Mouse (Mus musculus) layer of hippocampus, adult 6 months (tissue): ENCODE results near the gene Eno3. TPM values are rescaled to one million over a fixed set of nuclear protein-coding genes. Genes with fewer than 3 reads are reported as not detected.

Source experiments
- long read RNA-seq, 2 experiments: library from polyadenylated mRNA; unstranded; transcript quantifications; one replicate each; pipeline ENCODE4 v2.0.0; 2019 to 2020
- microRNA-seq: library from miRNA; unstranded; fragments of <30 nt; microRNA quantifications from one replicate; pipeline ENCODE4 v1.2.0, GENCODE M21; 2020
- polyA plus RNA-seq: library from polyadenylated mRNA; unstranded; fragments of <200 nt; fragmentation: Nextera tagmentation; gene quantifications from 2 replicates; pipeline ENCODE4 v1.2.3, GENCODE M21; 2021

The Eno3 gene
- 4.7 and 5.0 TPM in 2 replicates for polyA plus RNA-seq
- long read RNA-seq, experiment 1, partial matches to known transcripts = 1 of 14 reads
- long read RNA-seq, experiment 1, other reads (novel, unspliced or antisense) = 12 of 14 reads
- long read RNA-seq, experiment 2, partial matches to known transcripts = 1 of 36 reads
- long read RNA-seq, experiment 2, other reads (novel, unspliced or antisense) = 32 of 36 reads

DNA sequence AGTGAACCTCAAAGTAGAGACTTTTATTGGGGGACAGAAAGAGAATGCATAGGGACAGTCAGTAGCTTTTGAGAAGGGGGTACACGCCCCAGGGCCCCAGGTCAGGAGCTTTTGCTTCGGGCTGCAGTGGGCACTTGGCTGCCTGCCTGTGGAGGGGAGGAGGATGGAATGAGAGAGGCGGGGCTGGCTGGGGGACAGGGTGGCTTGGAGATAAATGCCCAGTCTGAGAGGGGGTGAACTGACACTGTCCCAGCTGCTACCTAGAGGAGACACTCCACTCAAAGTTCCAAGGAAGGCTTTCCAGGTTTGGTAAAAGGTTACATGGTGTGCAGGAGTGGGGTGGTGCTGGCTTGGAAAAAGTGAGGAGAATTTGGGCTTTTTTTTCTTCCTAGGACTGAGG, at the start of gene Eno3:
Eno3 (plus strand) TSS at position 239 of the 400 bp plus-strand sequence.

DNA sequence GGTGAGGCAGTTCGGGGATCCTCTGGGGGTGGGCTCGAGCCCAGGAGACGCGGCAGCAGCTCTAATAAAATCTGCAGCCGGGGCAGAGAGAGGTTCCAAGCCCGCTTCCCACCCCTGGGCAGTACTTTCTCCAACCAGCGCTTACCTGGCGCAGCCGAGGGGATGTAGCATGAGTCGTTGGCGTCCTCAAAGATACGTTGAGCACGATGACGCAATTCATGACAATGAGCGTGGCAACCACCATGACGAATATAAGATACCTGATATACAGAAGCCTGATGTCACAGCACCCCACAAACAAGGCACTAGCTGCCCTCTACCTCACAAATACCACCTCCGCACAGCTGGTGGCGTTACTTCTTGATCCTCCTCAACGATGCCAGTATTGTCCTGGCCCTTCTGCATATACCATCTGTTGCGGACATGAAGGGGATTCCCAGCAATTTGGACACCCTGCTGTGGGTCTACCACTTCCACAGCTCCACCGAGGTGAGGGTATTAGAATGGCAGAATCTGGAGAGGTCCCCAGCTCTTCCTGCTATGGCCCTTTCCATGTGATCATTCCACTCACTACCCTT, 41.4 kb upstream of the Eno3 start, which contains the start of gene 4930544D05Rik:
4930544D05Rik (plus strand) TSS at position 333 of the 578 bp plus-strand sequence.

DNA sequence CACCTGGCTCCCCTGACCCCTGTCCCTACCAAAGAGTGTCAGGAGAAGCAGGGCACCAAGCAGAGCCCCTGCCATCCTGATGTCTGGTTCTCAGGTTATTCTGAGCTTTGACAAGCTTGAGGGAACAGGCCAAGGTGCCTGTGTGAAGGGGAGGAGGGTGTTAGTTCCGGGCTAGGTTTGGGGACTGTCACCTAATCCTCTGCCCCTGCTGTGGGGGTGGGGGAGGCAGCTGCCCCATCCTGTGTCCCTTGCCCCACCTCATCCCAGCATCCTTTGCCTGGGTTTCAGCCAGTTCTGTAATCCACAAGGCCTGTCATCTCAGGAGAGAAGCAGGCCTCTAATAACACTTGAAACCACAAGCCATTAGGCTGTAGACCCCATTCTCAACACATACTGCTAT, 37.9 kb upstream of the Eno3 start, which contains the start of gene Chrne:
Chrne (minus strand) TSS at position 116 of the 400 bp plus-strand sequence.

DNA sequence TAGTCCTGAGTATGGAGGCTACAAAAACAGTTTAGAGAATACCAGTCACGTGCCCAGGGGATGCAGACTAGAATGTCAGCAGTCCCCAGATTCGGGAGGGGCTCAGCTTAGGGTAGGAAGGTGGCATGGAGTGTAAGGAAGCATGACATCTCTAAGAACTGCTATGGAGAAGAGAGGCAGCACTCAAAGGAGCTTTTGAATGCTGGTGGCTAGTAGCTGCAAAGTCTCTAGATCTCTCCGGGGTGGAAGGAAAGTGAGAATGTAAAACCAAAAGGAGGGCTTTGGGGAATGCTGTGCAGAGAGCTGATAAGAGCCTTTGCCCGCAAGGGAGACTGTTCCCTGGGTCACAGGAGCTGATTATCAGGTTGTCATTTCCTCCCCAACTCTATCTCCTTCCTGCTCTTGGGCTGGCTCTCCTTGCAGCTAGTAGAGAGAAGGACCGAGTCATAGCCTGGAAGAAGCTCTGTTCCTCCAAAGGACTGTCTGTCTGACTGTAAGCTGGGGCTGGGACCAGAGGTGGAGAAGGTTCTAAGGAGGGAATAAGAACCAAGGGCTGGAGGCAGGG, 18.2 kb upstream of the Eno3 start, which contains the start of gene Gp1ba:
Gp1ba (plus strand) TSS at position 409 of the 565 bp plus-strand sequence.

GRCm38 (mm10) chr11:70646691-70647650, 10.0 kb upstream of the Eno3 start, which contains the start of the genes Rnf167 and Slc25a11:
Rnf167 (plus strand) TSS chr11:70647235.
Slc25a11 (minus strand) TSS chr11:70647479.

GRCm38 (mm10) chr11:70654198-70654922, 2.6 kb upstream of the Eno3 start, which contains the start of gene Pfn1:
Pfn1 (minus strand) TSS chr11:70654644.

DNA sequence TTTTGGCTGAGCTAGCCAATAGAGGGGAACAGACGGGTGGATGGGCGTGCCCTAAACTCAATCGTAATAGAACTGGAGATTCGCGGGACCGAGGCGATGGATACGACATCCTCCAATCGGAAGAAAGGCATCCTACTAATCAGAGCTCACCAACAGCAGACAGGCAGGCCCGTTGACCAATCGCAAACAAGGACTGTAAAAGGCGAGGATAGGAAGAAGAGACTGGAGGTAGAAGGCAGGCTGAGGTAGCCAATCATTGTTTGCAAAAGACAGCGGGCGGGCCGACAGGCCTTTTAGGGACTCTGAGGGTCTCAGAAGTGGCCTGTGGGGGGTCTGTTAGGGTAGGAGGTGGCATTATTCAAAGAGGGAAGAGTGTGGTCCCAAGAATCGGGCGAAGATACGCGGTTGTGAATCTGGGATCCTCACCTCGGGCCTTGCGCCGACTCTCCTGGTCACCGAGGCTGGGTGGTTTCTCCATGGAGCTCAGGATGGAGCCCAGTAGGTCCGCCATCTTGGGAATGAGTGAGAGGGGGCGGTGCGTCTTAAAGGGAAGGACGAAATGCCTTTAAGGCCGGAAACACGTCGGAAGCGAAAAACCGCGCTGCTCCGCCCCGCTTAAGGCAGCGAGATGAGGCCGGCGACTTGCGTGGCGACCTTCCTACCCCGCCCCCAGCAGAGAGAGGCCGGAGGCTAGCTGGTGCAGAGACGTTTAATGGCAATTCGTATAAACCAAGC, 11.9 kb downstream of the Eno3 start, which contains the start of gene Spag7:
Spag7 (minus strand) TSS at position 646 of the 735 bp plus-strand sequence.

DNA sequence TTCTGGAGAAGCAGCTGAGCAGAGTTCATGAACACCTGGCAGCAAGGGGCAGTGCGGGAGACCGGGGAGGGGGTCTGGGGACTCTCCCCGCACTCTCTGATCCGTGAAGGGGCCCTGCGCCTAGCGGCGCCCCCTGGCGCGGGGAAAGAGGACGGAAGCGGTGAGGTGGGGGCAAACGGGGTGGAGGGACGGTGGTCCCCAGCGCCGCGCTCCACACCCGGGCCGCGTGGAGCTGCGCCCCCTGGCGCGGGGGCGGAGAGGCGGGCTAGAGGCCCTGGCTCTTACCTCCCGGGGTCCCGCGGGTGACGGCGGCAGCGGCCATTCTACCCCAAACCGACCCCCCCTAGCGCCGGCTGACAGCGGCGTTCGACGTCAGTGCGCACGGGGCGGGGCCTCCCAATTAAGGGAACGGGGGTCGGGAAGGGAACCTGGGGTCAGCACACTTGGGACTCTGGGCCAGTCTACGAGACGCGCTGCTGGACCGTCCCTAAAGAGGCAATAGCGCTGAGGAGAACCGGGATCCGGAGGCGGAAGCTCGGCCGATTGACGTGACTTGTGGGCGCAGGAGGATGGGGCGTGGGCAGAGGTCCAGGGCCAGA, 30.7 kb downstream of the Eno3 start, which contains the start of gene Camta2:
Camta2 (minus strand) TSS at position 505 of the 599 bp plus-strand sequence.

GRCm38 (mm10) chr11:70699722-70700556, 42.9 kb downstream of the Eno3 start, which contains the start of the genes Inca1 and Kif1c:
Inca1 (minus strand) TSS chr11:70700155.
Kif1c (plus strand) TSS chr11:70700548.

Small RNA genes lying within 50 kb of the gene (microRNA-seq; reads per million reads assigned to microRNA genes)
- gene Mir6925 = not detected

Other genes starting within 250 kb of the Eno3 start
- 7.1 and 10.1 TPM in 2 replicates for gene Pelp1, start 247.2 kb upstream of the Eno3 start, polyA plus RNA-seq
- 4.8 and 6.1 TPM in 2 replicates for gene Arrb2, start 224.6 kb upstream of the Eno3 start, polyA plus RNA-seq
- 19.1 and 19.8 TPM in 2 replicates for gene Med11, start 205.3 kb upstream of the Eno3 start, polyA plus RNA-seq
- 0.06 and 0.13 TPM in 2 replicates for gene Zmynd15, start 197.8 kb upstream of the Eno3 start, polyA plus RNA-seq
- 1.9 and 3.4 TPM in 2 replicates for gene Cxcl16, start 197.2 kb upstream of the Eno3 start, polyA plus RNA-seq
- gene Tm4sf5, start 152.0 kb upstream of the Eno3 start, polyA plus RNA-seq = 0.62 and 0.80 TPM in 2 replicates
- gene Vmo1, start 142.6 kb upstream of the Eno3 start, polyA plus RNA-seq = 0.30 and 0.39 TPM in 2 replicates
- gene Gltpd2, start 138.0 kb upstream of the Eno3 start, polyA plus RNA-seq = 0.11 TPM in 2 replicates
- 615 and 656 TPM in 2 replicates for gene Psmb6, start 131.8 kb upstream of the Eno3 start, polyA plus RNA-seq
- gene Gm40193, start 124.3 kb upstream of the Eno3 start, polyA plus RNA-seq = not detected in 2 replicates
- 7.8 and 8.6 TPM in 2 replicates for gene Pld2, start 117.1 kb upstream of the Eno3 start, polyA plus RNA-seq
- 25.4 and 30.5 TPM in 2 replicates for gene Mink1, start 94.3 kb upstream of the Eno3 start, polyA plus RNA-seq
- not detected in 2 replicates for gene 4930544D05Rik, start 41.4 kb upstream of the Eno3 start, polyA plus RNA-seq
- gene Chrne, start 38.0 kb upstream of the Eno3 start, polyA plus RNA-seq = 0.31 TPM in 1 of 2 replicates, not detected in the other
- gene Gp1ba, start 18.1 kb upstream of the Eno3 start, polyA plus RNA-seq = 0.11 and 0.15 TPM in 2 replicates
- 98.0 and 122 TPM in 2 replicates for gene Rnf167, start 10.0 kb upstream of the Eno3 start, polyA plus RNA-seq
- gene Slc25a11, start 9.7 kb upstream of the Eno3 start, polyA plus RNA-seq = 202 and 213 TPM in 2 replicates
- 531 and 655 TPM in 2 replicates for gene Pfn1, start 2.6 kb upstream of the Eno3 start, polyA plus RNA-seq
- gene Spag7, start 12.2 kb downstream of the Eno3 start, polyA plus RNA-seq = 74.2 and 84.7 TPM in 2 replicates
- 105 and 127 TPM in 2 replicates for gene Camta2, start 30.9 kb downstream of the Eno3 start, polyA plus RNA-seq
- 5.2 and 5.7 TPM in 2 replicates for gene Inca1, start 43.0 kb downstream of the Eno3 start, polyA plus RNA-seq
- 0.90 and 1.3 TPM in 2 replicates for gene Kif1c, start 43.3 kb downstream of the Eno3 start, polyA plus RNA-seq
- 12.9 and 14.9 TPM in 2 replicates for gene Zfp3, start 107.0 kb downstream of the Eno3 start, polyA plus RNA-seq
- 0.13 and 0.26 TPM in 2 replicates for gene Scimp, start 155.4 kb downstream of the Eno3 start, polyA plus RNA-seq
- 79.5 and 90.5 TPM in 2 replicates for gene Rabep1, start 187.6 kb downstream of the Eno3 start, polyA plus RNA-seq